Mouse (Mus musculus): Measurements from ENCODE around the gene Plk4. TPM values are rescaled to one million over a fixed set of nuclear protein-coding genes. Genes with fewer than 3 reads are reported as not detected.

The Plk4 gene
- 27.9 and 31.7 TPM in 2 replicates for polyA plus RNA-seq (2015; fragmentation: Nextera tagmentation; extraction: Ambion mirVana)

- Histone ChIP-seq H3K9ac (ENCODE audit: low read depth, low read length) (peak within 1 kb of the TSS; percentile 86), H3K4me3 (ENCODE audit: low read length) (peak within 1 kb of the TSS; percentile 93), H3K36me3 (ENCODE audit: control insufficient read depth, insufficient read depth, low read length) (no peaks in the 10 kb centered on the region), H3K27me3 (replicated peaks; ENCODE audit: control insufficient read depth, insufficient read depth, low read length) (no peaks in the 10 kb centered on the region), H3K4me1 (ENCODE audit: control insufficient read depth, insufficient read depth, low read length) (0 out of 2 replicates have a peak, but pooled peaks cover 2% of the 10 kb centered on the region), H3K27ac (ENCODE audit: low read length) (peak within 1 kb of the TSS; percentile 72), H3K4me2 (ENCODE audit: low read depth, low read length) (peak within 1 kb of the TSS; percentile 87), H3K9me3 (ENCODE audit: control insufficient read depth, low read length) (no peaks in the 10 kb centered on the region)
- WGBS, result 2% methylated on average over 66 of the region's 66 CpGs
- ATAC-seq, result peak; percentile 94
Observed at GRCm38 (mm10) chr3:40799530-40800372, at the start of gene Plk4. Plk4 (plus strand) TSS chr3:40800019.

GRCm38 (mm10) chr3:40760746-40761145 lies 39.1 kb upstream of the Plk4 start:
- H3K4me1 ChIP-seq (ENCODE audit: control insufficient read depth, insufficient read depth, low read length), result no peaks in the 10 kb centered on the region
- no peaks in the 10 kb centered on the region for H3K27me3 ChIP-seq (replicated peaks; ENCODE audit: control insufficient read depth, insufficient read depth, low read length)
- WGBS, result 78% methylated on average over 3 of the region's 3 CpGs
- ATAC-seq, result no peak
- no peak overlapping the region for H3K9ac ChIP-seq (ENCODE audit: low read depth, low read length)
- H3K4me2 ChIP-seq (ENCODE audit: low read depth, low read length), result no peak overlapping the region
- no peak overlapping the region for H3K4me3 ChIP-seq (ENCODE audit: low read length)
- H3K9me3 ChIP-seq (ENCODE audit: control insufficient read depth, low read length), result no peaks in the 10 kb centered on the region
- no peaks in the 10 kb centered on the region for H3K36me3 ChIP-seq (ENCODE audit: control insufficient read depth, insufficient read depth, low read length)
- no peak overlapping the region for H3K27ac ChIP-seq (ENCODE audit: low read length)

- H3K9me3 ChIP-seq (ENCODE audit: control insufficient read depth, low read length), result no peaks in the 10 kb centered on the region
- no peak overlapping the region for H3K9ac ChIP-seq (ENCODE audit: low read depth, low read length)
- H3K4me3 ChIP-seq (ENCODE audit: low read length), result no peak overlapping the region
- no peaks in the 10 kb centered on the region for H3K36me3 ChIP-seq (ENCODE audit: control insufficient read depth, insufficient read depth, low read length)
- ATAC-seq, result no peak
- H3K27ac ChIP-seq (ENCODE audit: low read length), result no peak overlapping the region
- H3K4me1 ChIP-seq (ENCODE audit: control insufficient read depth, insufficient read depth, low read length), result no peaks in the 10 kb centered on the region
- H3K4me2 ChIP-seq (ENCODE audit: low read depth, low read length), result no peak overlapping the region
- H3K27me3 ChIP-seq (replicated peaks; ENCODE audit: control insufficient read depth, insufficient read depth, low read length), result no peaks in the 10 kb centered on the region
- WGBS, result 89% methylated on average over 2 of the region's 2 CpGs
Observed at GRCm38 (mm10) chr3:40761312-40761711, 38.5 kb upstream of the Plk4 start.

GRCm38 (mm10) chr3:40793783-40794182 lies 6.0 kb upstream of the Plk4 start:
- Histone ChIP-seq H3K4me3 (ENCODE audit: low read length) (no peak overlapping the region), H3K9me3 (ENCODE audit: control insufficient read depth, low read length) (no peaks in the 10 kb centered on the region), H3K27ac (ENCODE audit: low read length) (no peak overlapping the region), H3K4me2 (ENCODE audit: low read depth, low read length) (no peak overlapping the region), H3K9ac (ENCODE audit: low read depth, low read length) (no peak overlapping the region), H3K36me3 (ENCODE audit: control insufficient read depth, insufficient read depth, low read length) (no peaks in the 10 kb centered on the region), H3K4me1 (ENCODE audit: control insufficient read depth, insufficient read depth, low read length) (no peaks in the 10 kb centered on the region), H3K27me3 (replicated peaks; ENCODE audit: control insufficient read depth, insufficient read depth, low read length) (no peaks in the 10 kb centered on the region)
- 68% methylated on average over 2 of the region's 2 CpGs for WGBS
- no peak for ATAC-seq

- 72% methylated on average over 1 of the region's 1 CpGs for WGBS
- no peak overlapping the region for H3K4me3 ChIP-seq (ENCODE audit: low read length)
- no peaks in the 10 kb centered on the region for H3K9me3 ChIP-seq (ENCODE audit: control insufficient read depth, low read length)
- 0 out of 2 replicates have a peak, but pooled peaks cover 2% of the 10 kb centered on the region for H3K4me1 ChIP-seq (ENCODE audit: control insufficient read depth, insufficient read depth, low read length)
- no peak overlapping the region for H3K27ac ChIP-seq (ENCODE audit: low read length)
- no peak overlapping the region for H3K4me2 ChIP-seq (ENCODE audit: low read depth, low read length)
- H3K27me3 ChIP-seq (replicated peaks; ENCODE audit: control insufficient read depth, insufficient read depth, low read length), result no peaks in the 10 kb centered on the region
- ATAC-seq, result no peak
- H3K36me3 ChIP-seq (ENCODE audit: control insufficient read depth, insufficient read depth, low read length), result no peaks in the 10 kb centered on the region
- no peak overlapping the region for H3K9ac ChIP-seq (ENCODE audit: low read depth, low read length)
Observed at GRCm38 (mm10) chr3:40798054-40798453, 1.8 kb upstream of the Plk4 start.

GRCm38 (mm10) chr3:40798500-40798899 lies 1.3 kb upstream of the Plk4 start:
- no peak overlapping the region for H3K4me3 ChIP-seq (ENCODE audit: low read length)
- no peak for ATAC-seq
- H3K27me3 ChIP-seq (replicated peaks; ENCODE audit: control insufficient read depth, insufficient read depth, low read length), result no peaks in the 10 kb centered on the region
- 40% methylated on average over 7 of the region's 7 CpGs for WGBS
- H3K4me2 ChIP-seq (ENCODE audit: low read depth, low read length), result no peak overlapping the region
- no peaks in the 10 kb centered on the region for H3K36me3 ChIP-seq (ENCODE audit: control insufficient read depth, insufficient read depth, low read length)
- no peak overlapping the region for H3K27ac ChIP-seq (ENCODE audit: low read length)
- no peaks in the 10 kb centered on the region for H3K9me3 ChIP-seq (ENCODE audit: control insufficient read depth, low read length)
- H3K4me1 ChIP-seq (ENCODE audit: control insufficient read depth, insufficient read depth, low read length), result 0 out of 2 replicates have a peak, but pooled peaks cover 2% of the 10 kb centered on the region
- no peak overlapping the region for H3K9ac ChIP-seq (ENCODE audit: low read depth, low read length)

- H3K9ac ChIP-seq (ENCODE audit: low read depth, low read length), result peak overlapping the region; percentile 86
- peak; percentile 87 for ATAC-seq
- H3K36me3 ChIP-seq (ENCODE audit: control insufficient read depth, insufficient read depth, low read length), result 0 out of 2 replicates have a peak, but pooled peaks cover 3% of the 10 kb centered on the region
- under 1% methylated on average over 34 of the region's 37 CpGs for WGBS
- no peaks in the 10 kb centered on the region for H3K9me3 ChIP-seq (ENCODE audit: control insufficient read depth, low read length)
- H3K4me3 ChIP-seq (ENCODE audit: low read length), result peak overlapping the region; percentile 93
- H3K27me3 ChIP-seq (replicated peaks; ENCODE audit: control insufficient read depth, insufficient read depth, low read length), result no peaks in the 10 kb centered on the region
- H3K4me2 ChIP-seq (ENCODE audit: low read depth, low read length), result peak overlapping the region; percentile 87
- 0 out of 2 replicates have a peak, but pooled peaks cover 2% of the 10 kb centered on the region for H3K4me1 ChIP-seq (ENCODE audit: control insufficient read depth, insufficient read depth, low read length)
- peak overlapping the region; percentile 72 for H3K27ac ChIP-seq (ENCODE audit: low read length)
Observed at GRCm38 (mm10) chr3:40800373-40800823, 579 bp downstream of the Plk4 start.

- ATAC-seq, result no peak
- Histone ChIP-seq H3K27ac (ENCODE audit: low read length) (no peak overlapping the region), H3K4me1 (ENCODE audit: control insufficient read depth, insufficient read depth, low read length) (no peaks in the 10 kb centered on the region), H3K27me3 (replicated peaks; ENCODE audit: control insufficient read depth, insufficient read depth, low read length) (no peaks in the 10 kb centered on the region), H3K36me3 (ENCODE audit: control insufficient read depth, insufficient read depth, low read length) (peaks cover 10% of the 10 kb centered on the region), H3K4me2 (ENCODE audit: low read depth, low read length) (no peak overlapping the region), H3K9ac (ENCODE audit: low read depth, low read length) (no peak overlapping the region), H3K4me3 (ENCODE audit: low read length) (no peak overlapping the region), H3K9me3 (ENCODE audit: control insufficient read depth, low read length) (no peaks in the 10 kb centered on the region)
- WGBS, result 68% methylated on average over 2 of the region's 2 CpGs
Observed at GRCm38 (mm10) chr3:40806871-40807270, 7.1 kb downstream of the Plk4 start.

- H3K36me3 ChIP-seq (ENCODE audit: control insufficient read depth, insufficient read depth, low read length), result peaks cover 14% of the 10 kb centered on the region
- no peaks in the 10 kb centered on the region for H3K27me3 ChIP-seq (replicated peaks; ENCODE audit: control insufficient read depth, insufficient read depth, low read length)
- H3K9ac ChIP-seq (ENCODE audit: low read depth, low read length), result no peak overlapping the region
- H3K4me1 ChIP-seq (ENCODE audit: control insufficient read depth, insufficient read depth, low read length), result no peaks in the 10 kb centered on the region
- no peaks in the 10 kb centered on the region for H3K9me3 ChIP-seq (ENCODE audit: control insufficient read depth, low read length)
- ATAC-seq, result no peak
- H3K27ac ChIP-seq (ENCODE audit: low read length), result no peak overlapping the region
- H3K4me2 ChIP-seq (ENCODE audit: low read depth, low read length), result no peak overlapping the region
- WGBS, result 94% methylated on average over 10 of the region's 10 CpGs
- no peak overlapping the region for H3K4me3 ChIP-seq (ENCODE audit: low read length)
Observed at GRCm38 (mm10) chr3:40808686-40809085, 8.9 kb downstream of the Plk4 start.

Data from intestine, embryonic 16.5 days (tissue).